Mouse (Mus musculus): ENCODE measurements around the gene Sec31a.

DNA sequence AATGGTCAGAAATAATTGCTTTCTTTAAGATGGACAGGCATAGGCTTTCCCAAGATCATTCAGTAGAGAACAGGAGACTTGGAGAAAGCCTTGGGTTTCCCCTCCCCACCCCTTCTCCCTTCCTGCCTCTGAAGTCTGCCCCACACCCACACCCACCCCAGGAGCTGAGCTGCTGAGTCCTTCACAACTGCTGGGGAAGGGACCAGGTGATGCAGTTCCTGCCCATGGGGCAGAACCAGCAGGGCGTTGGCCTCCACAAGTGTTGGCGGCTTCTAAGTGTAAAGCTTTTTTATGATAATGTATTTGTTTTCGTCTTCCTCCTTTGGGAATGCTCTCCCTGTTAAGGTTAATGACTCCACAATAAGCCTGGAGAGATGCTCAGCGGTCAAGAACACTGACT, 78.2 kb downstream of the Sec31a start:
- TF ChIP-seq POLR2AphosphoS2 (IDR thresholded peaks at IDR 0.05; ENCODE audit: insufficient read length, low read depth) (no peak), TCF12 (IDR thresholded peaks at IDR 0.05; ENCODE audit: insufficient read depth, poor library complexity, severe bottlenecking) (no peak), REST (IDR thresholded peaks at IDR 0.05; ENCODE audit: insufficient read depth, insufficient read length) (no peak), POLR2A (IDR thresholded peaks at IDR 0.05; ENCODE audit: insufficient read length, low read depth) (no peak), USF1 (IDR thresholded peaks at IDR 0.05; ENCODE audit: low read depth) (no peak)

All from myocyte (in vitro differentiated cells).